Mouse (Mus musculus): ENCODE results near the gene Ap3s2. TPM values are rescaled to one million over a fixed set of nuclear protein-coding genes. Genes with fewer than 3 reads are reported as not detected.

Ap3s2 gene
- polyA plus RNA-seq, 1 experiment from 2014 or later = 36.3 TPM

- WGBS (ENCODE audit: insufficient replicate concordance) = 79% methylated on average over 3 of the region's 3 CpGs
- ATAC-seq (replicated peaks; ENCODE audit: insufficient number of reproducible peaks, low FRiP score, low TSS enrichment) = no peak
- no peaks in the 10 kb centered on the region for H3K4me1 ChIP-seq (ENCODE audit: control insufficient read depth, insufficient read depth, low read length)
- no peak overlapping the region for H3K27ac ChIP-seq (ENCODE audit: low read depth, low read length)
- H3K4me2 ChIP-seq = no peak overlapping the region
- H3K4me3 ChIP-seq (ENCODE audit: low read depth, low read length) = no peak overlapping the region
- H3K9me3 ChIP-seq (replicated peaks; ENCODE audit: control insufficient read depth, low read length) = no peaks in the 10 kb centered on the region
- no peak overlapping the region for H3K9ac ChIP-seq (ENCODE audit: low read depth, low read length)
- no peaks in the 10 kb centered on the region for H3K36me3 ChIP-seq (ENCODE audit: control insufficient read depth, insufficient read depth, low read length)
- no peaks in the 10 kb centered on the region for H3K27me3 ChIP-seq (ENCODE audit: control insufficient read depth, insufficient read depth, low read length)
Measured at GRCm38 (mm10) chr7:79866294-79867000, 54.0 kb downstream of the Ap3s2 start.

DNA sequence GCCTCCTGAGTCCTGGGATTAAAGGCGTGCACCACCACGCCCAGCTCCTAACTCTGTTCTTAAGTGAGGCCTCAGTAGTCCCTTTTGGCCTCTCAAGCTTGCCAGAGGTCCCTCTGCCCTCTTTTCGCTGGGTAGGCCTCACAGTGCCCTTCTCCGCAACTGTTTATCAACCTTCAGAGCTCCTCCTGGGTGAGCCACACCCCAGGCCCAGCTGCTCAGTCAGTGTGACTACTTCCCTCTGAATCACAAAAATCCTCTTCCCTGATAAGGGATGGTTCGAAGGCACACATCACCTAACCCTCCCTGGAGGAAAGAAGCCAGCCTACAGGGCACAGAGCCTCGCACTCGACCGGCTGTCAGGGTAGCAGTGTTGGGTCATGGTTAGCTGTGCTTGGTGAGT, 58.7 kb downstream of the Ap3s2 start:
- no peak overlapping the region for H3K4me3 ChIP-seq (ENCODE audit: low read depth, low read length)
- 74% methylated on average over 8 of the region's 8 CpGs for WGBS (ENCODE audit: insufficient replicate concordance)

GRCm38 (mm10) chr7:79860811-79861210, 59.6 kb downstream of the Ap3s2 start, which contains the start of gene Anpep:
TSS of gene Anpep (minus strand) at chr7:79861059.
- no peak for ATAC-seq (replicated peaks; ENCODE audit: insufficient number of reproducible peaks, low FRiP score, low TSS enrichment)

More for the DNA sequence above, 58.7 kb downstream of the Ap3s2 start:
- no peaks in the 10 kb centered on the region for H3K36me3 ChIP-seq (ENCODE audit: control insufficient read depth, insufficient read depth, low read length)
- H3K27me3 ChIP-seq (ENCODE audit: control insufficient read depth, insufficient read depth, low read length) = no peaks in the 10 kb centered on the region
- H3K27ac ChIP-seq (ENCODE audit: low read depth, low read length) = no peak overlapping the region
- H3K9ac ChIP-seq (ENCODE audit: low read depth, low read length) = no peak overlapping the region
- ATAC-seq (replicated peaks; ENCODE audit: insufficient number of reproducible peaks, low FRiP score, low TSS enrichment) = no peak
- H3K4me1 ChIP-seq (ENCODE audit: control insufficient read depth, insufficient read depth, low read length) = peaks cover 4% of the 10 kb centered on the region; the same call in 1 of the 2 replicates
- no peak overlapping the region for H3K4me2 ChIP-seq
- no peaks in the 10 kb centered on the region for H3K9me3 ChIP-seq (replicated peaks; ENCODE audit: control insufficient read depth, low read length)

GRCm38 (mm10) chr7:79858956-79859630, 61.4 kb downstream of the Ap3s2 start:
- 50% methylated on average over 9 of the region's 9 CpGs for WGBS (ENCODE audit: insufficient replicate concordance)
- peaks cover 7% of the 10 kb centered on the region for H3K4me1 ChIP-seq (ENCODE audit: control insufficient read depth, insufficient read depth, low read length)
- no peak overlapping the region for H3K4me3 ChIP-seq (ENCODE audit: low read depth, low read length)
- H3K9ac ChIP-seq (ENCODE audit: low read depth, low read length) = no peak overlapping the region
- no peak overlapping the region for H3K27ac ChIP-seq (ENCODE audit: low read depth, low read length)
- ATAC-seq (replicated peaks; ENCODE audit: insufficient number of reproducible peaks, low FRiP score, low TSS enrichment) = no peak
- no peak overlapping the region for H3K4me2 ChIP-seq
- H3K9me3 ChIP-seq (replicated peaks; ENCODE audit: control insufficient read depth, low read length) = no peaks in the 10 kb centered on the region
- no peaks in the 10 kb centered on the region for H3K27me3 ChIP-seq (ENCODE audit: control insufficient read depth, insufficient read depth, low read length)
- no peaks in the 10 kb centered on the region for H3K36me3 ChIP-seq (ENCODE audit: control insufficient read depth, insufficient read depth, low read length)

More at GRCm38 (mm10) chr7:79860811-79861210, 59.6 kb downstream of the Ap3s2 start, which contains the start of gene Anpep:
- Histone ChIP-seq H3K36me3 (ENCODE audit: control insufficient read depth, insufficient read depth, low read length) (no peaks in the 10 kb centered on the region), H3K4me3 (ENCODE audit: low read depth, low read length) (no peak within 1 kb of the TSS), H3K27me3 (ENCODE audit: control insufficient read depth, insufficient read depth, low read length) (no peaks in the 10 kb centered on the region), H3K9me3 (replicated peaks; ENCODE audit: control insufficient read depth, low read length) (no peaks in the 10 kb centered on the region), H3K9ac (ENCODE audit: low read depth, low read length) (no peak within 1 kb of the TSS), H3K27ac (ENCODE audit: low read depth, low read length) (no peak within 1 kb of the TSS), H3K4me2 (no peak within 1 kb of the TSS), H3K4me1 (ENCODE audit: control insufficient read depth, insufficient read depth, low read length) (peaks cover 4% of the 10 kb centered on the region; the same call in 1 of the 2 replicates)
- WGBS (ENCODE audit: insufficient replicate concordance) = 58% methylated on average over 9 of the region's 9 CpGs

- WGBS (ENCODE audit: insufficient replicate concordance) = 54% methylated on average over 11 of the region's 11 CpGs
- H3K27ac ChIP-seq (ENCODE audit: low read depth, low read length) = no peak overlapping the region
- no peak for ATAC-seq (replicated peaks; ENCODE audit: insufficient number of reproducible peaks, low FRiP score, low TSS enrichment)
- H3K4me1 ChIP-seq (ENCODE audit: control insufficient read depth, insufficient read depth, low read length) = peaks cover 7% of the 10 kb centered on the region
- no peaks in the 10 kb centered on the region for H3K36me3 ChIP-seq (ENCODE audit: control insufficient read depth, insufficient read depth, low read length)
- H3K9me3 ChIP-seq (replicated peaks; ENCODE audit: control insufficient read depth, low read length) = no peaks in the 10 kb centered on the region
- no peak overlapping the region for H3K4me2 ChIP-seq
- H3K4me3 ChIP-seq (ENCODE audit: low read depth, low read length) = no peak overlapping the region
- no peaks in the 10 kb centered on the region for H3K27me3 ChIP-seq (ENCODE audit: control insufficient read depth, insufficient read depth, low read length)
- no peak overlapping the region for H3K9ac ChIP-seq (ENCODE audit: low read depth, low read length)
Measured at GRCm38 (mm10) chr7:79858202-79858934, 62.1 kb downstream of the Ap3s2 start.

DNA sequence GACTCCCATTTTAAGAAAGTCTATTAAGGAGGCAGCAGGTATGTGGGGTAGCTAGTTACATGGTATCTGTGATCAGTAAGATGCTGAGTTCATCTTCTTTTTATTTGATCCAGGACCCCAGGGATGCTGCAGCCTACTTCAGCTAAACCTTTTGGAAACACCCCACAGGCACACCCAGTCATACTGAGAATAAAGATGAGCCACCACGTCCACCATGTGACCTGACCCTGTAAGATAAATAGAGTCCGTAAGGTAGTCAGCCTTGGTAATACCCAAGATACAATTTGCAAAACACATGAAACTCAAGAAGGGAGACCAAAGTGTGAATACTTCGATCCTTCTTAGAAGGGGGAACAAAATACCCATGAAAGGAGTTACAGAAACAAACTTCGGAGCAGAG, 64.1 kb downstream of the Ap3s2 start:
- H3K36me3 ChIP-seq (ENCODE audit: control insufficient read depth, insufficient read depth, low read length) = no peaks in the 10 kb centered on the region
- H3K9ac ChIP-seq (ENCODE audit: low read depth, low read length) = no peak overlapping the region
- peaks cover 7% of the 10 kb centered on the region for H3K4me1 ChIP-seq (ENCODE audit: control insufficient read depth, insufficient read depth, low read length)
- 81% methylated on average over 4 of the region's 4 CpGs for WGBS (ENCODE audit: insufficient replicate concordance)
- no peak overlapping the region for H3K4me2 ChIP-seq
- ATAC-seq (replicated peaks; ENCODE audit: insufficient number of reproducible peaks, low FRiP score, low TSS enrichment) = no peak
- H3K27ac ChIP-seq (ENCODE audit: low read depth, low read length) = no peak overlapping the region
- H3K27me3 ChIP-seq (ENCODE audit: control insufficient read depth, insufficient read depth, low read length) = no peaks in the 10 kb centered on the region
- no peaks in the 10 kb centered on the region for H3K9me3 ChIP-seq (replicated peaks; ENCODE audit: control insufficient read depth, low read length)
- no peak overlapping the region for H3K4me3 ChIP-seq (ENCODE audit: low read depth, low read length)

DNA sequence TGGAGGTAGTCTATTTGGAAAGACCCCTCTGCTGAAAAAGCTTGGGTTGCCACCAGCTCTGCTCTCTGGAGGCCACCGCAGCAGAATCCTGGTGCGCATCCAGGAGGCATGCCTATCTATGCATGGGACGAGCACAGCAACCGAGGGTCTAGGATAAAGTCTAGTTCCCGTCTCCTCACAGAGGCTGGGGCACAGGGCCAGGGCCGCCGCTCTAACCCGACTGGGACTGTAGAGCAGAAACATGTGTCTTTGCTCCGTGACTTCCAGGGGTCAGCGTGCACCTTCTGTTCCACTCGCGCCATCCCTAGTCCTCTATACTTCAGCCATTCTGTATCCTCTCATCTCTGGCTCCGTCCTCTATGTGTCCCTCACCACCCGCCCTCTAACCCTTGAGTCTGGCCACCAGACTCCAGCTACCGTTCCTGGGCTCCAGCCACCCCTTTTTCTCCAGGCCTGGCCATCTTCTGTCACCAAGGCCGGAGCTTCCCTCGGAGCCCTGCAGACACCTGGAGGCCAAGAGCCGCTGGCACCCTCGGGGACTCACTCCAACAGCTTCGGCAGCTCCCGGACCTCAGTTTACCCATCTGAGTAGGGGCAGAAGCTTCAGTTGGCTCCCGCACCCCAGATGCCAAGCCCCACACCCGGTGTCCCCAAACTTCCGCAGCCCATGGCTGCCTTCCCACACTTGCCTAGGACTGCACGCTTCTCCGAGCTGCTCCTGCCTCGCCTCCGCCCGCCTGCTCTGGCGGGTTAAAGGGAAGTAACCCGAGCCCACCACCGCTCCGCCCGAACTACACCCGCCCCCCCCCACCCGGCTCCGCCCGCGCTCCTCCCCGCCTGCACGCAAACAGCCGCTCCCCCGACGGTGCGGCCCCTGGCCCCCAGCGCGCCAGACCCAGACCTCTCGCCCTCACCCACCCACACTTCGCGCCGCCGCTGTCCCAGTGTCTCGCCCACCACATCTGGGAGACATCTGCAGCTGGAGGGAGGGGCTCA, 72.7 kb downstream of the Ap3s2 start:
- 6% methylated on average over 53 of the region's 53 CpGs for WGBS (ENCODE audit: insufficient replicate concordance)
- peak; percentile 66; the same call in 1 of the 2 replicates for ATAC-seq (replicated peaks; ENCODE audit: insufficient number of reproducible peaks, low FRiP score, low TSS enrichment)
- H3K9ac ChIP-seq (ENCODE audit: low read depth, low read length) = peak overlapping the region; percentile 64; the same call in 1 of the 2 replicates
- H3K36me3 ChIP-seq (ENCODE audit: control insufficient read depth, insufficient read depth, low read length) = no peaks in the 10 kb centered on the region
- peak overlapping the region; percentile 50 for H3K4me3 ChIP-seq (ENCODE audit: low read depth, low read length)
- peak overlapping the region; percentile 90 for H3K4me2 ChIP-seq
- H3K27me3 ChIP-seq (ENCODE audit: control insufficient read depth, insufficient read depth, low read length) = peaks cover 5% of the 10 kb centered on the region; the same call in 1 of the 2 replicates
- H3K27ac ChIP-seq (ENCODE audit: low read depth, low read length) = no peak overlapping the region
- H3K4me1 ChIP-seq (ENCODE audit: control insufficient read depth, insufficient read depth, low read length) = peaks cover 15% of the 10 kb centered on the region
- H3K9me3 ChIP-seq (replicated peaks; ENCODE audit: control insufficient read depth, low read length) = no peaks in the 10 kb centered on the region

Measured in heart, embryonic 11.5 days (tissue).